Mouse (Mus musculus): Measurements from ENCODE around the gene Cgref1. TPM values are rescaled to one million over a fixed set of nuclear protein-coding genes. Genes with fewer than 3 reads are reported as not detected.

The Cgref1 gene
- total RNA-seq, 4 experiments from 2014 or later = 23.9 to 28.0 (median 27.1) TPM

DNA sequence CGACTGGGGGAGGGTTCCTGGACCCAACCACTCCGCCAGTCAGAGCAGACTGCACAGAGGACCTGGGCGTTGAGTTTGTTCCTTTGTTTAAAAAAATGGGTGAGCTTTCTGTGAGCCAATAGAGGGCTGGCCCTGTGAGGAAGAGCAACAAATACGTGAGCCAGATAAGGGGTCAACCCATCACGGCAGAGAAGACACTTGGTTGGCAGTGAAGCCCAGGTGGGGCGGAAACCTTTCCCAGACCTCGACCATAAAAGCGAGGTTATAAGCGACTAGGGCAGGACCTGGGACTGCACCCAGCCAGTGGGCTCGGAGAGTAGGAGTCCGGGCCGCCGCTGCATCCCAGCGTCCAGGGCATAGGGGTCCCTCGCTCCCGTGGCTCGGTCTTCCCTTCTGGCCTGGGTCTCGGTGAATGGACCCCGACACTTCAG lies 58.0 kb downstream of the Cgref1 start:
- peak in 1 of 2 experiments; percentile 54 for DNase-seq (ENCODE audit: low spot score in 2 of 2)

- DNase-seq (ENCODE audit: low spot score in 2 of 2) = no peak
These were observed 58.7 kb downstream of the Cgref1 start for GRCm38 (mm10) chr5:30886731-30887130.

- DNase-seq (ENCODE audit: low spot score in 2 of 2) = no peak
These were observed 59.2 kb downstream of the Cgref1 start for GRCm38 (mm10) chr5:30886209-30886608.

Other genes with a start within 250 kb of the Cgref1 start
- 10 to 100 TPM; 21.3 to 28.0 (median 27.4) TPM for gene Dpysl5, start 234.0 kb downstream of the Cgref1 start, total RNA-seq (2022)
- 100 to 1,000 TPM; 220 to 238 (median 224) TPM for gene Mapre3, start 130.9 kb downstream of the Cgref1 start, total RNA-seq (2022)
- 10 to 100 TPM; 58.3 to 64.4 (median 62.9) TPM for gene Tmem214, start 77.6 kb downstream of the Cgref1 start, total RNA-seq (2022)
- gene Agbl5, start 56.9 kb downstream of the Cgref1 start, total RNA-seq (2022) = 10 to 100 TPM; 14.6 to 18.2 (median 17.0) TPM
- 100 to 1,000 TPM in 1 of 4 experiments, 10 to 100 TPM in 3; 86.3 to 105 (median 90.6) TPM for gene Ost4, start 37.8 kb downstream of the Cgref1 start, total RNA-seq (2022)
- 1 to 10 TPM; 2.3 to 4.2 (median 2.8) TPM for gene Emilin1, start 32.2 kb downstream of the Cgref1 start, total RNA-seq (2022)
- 10 to 100 TPM; 16.2 to 21.5 (median 18.9) TPM for gene Khk, start 24.2 kb downstream of the Cgref1 start, total RNA-seq (2022)
- 100 to 1,000 TPM; 114 to 135 (median 128) TPM for gene Preb, start 14.8 kb upstream of the Cgref1 start, total RNA-seq (2022)
- gene Tcf23, start 23.1 kb upstream of the Cgref1 start, total RNA-seq (2022) = under 1 TPM; 0.12 to 0.27 (median 0.16) TPM
- gene Atraid, start 102.7 kb upstream of the Cgref1 start, total RNA-seq (2022) = 10 to 100 TPM; 77.1 to 86.3 (median 80.2) TPM
- 10 to 100 TPM; 16.1 to 22.2 (median 20.6) TPM for gene Slc5a6, start 103.3 kb upstream of the Cgref1 start, total RNA-seq (2022)
- gene Cad, start 109.2 kb upstream of the Cgref1 start, total RNA-seq (2022) = 10 to 100 TPM; 16.8 to 28.5 (median 20.1) TPM
- gene Dnajc5g, start 160.7 kb upstream of the Cgref1 start, total RNA-seq (2022) = not detected
- 100 to 1,000 TPM; 102 to 124 (median 110) TPM for gene Slc30a3, start 162.6 kb upstream of the Cgref1 start, total RNA-seq (2022)
- gene Trim54, start 171.1 kb upstream of the Cgref1 start, total RNA-seq (2022) = 1 to 10 TPM in 2 of 4 experiments, under 1 TPM in 2; 0.50 to 2.0 (median 1.1) TPM
- 1 to 10 TPM in 1 of 4 experiments, not detected in 3; 2.3 TPM for gene Ucn, start 193.2 kb upstream of the Cgref1 start, total RNA-seq (2022)
- 10 to 100 TPM; 44.3 to 56.1 (median 49.9) TPM for gene Mpv17, start 208.7 kb upstream of the Cgref1 start, total RNA-seq (2022)
- gene Gm29609, start 234.3 kb upstream of the Cgref1 start, total RNA-seq (2022) = 1 to 10 TPM; 1.8 to 6.0 (median 2.5) TPM
- gene Gtf3c2, start 234.6 kb upstream of the Cgref1 start, total RNA-seq (2022) = 10 to 100 TPM; 49.8 to 65.0 (median 58.1) TPM
- 10 to 100 TPM; 80.7 to 85.0 (median 83.6) TPM for gene Snx17, start 247.6 kb upstream of the Cgref1 start, total RNA-seq (2022)
- gene Eif2b4, start 247.8 kb upstream of the Cgref1 start, total RNA-seq (2022) = 10 to 100 TPM; 30.1 to 37.0 (median 36.1) TPM

Measured in left cerebral cortex, adult 8-10 months (tissue).